ENCODE assay signal across 20 mouse cellular contexts in the genomic region with DNA sequence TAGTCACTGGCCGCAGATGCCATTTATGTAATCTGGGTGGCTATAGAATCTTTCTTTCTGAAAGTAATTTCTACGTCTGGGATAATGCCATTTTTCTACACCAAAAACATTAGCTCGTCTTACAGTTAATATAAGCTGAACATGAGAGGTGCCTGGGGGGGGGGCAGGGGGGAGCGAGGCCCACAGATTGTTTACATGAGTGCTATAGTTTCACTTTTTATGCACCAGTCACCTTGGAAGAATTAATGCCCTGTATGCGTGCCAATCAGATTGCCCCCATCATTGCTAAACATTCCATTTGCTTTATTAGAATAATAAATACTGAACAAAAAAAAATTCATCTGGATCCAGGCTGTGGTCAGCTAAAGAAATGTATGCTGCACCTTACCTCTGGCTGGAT.
"Had no signal": no experiment of that assay in that cellular context is flagged by ENCODE, and none has a peak within 500 bp of the region (broad histone marks: within the 10 kb centered on the region; RNA-seq: fewer than 3 reads in every experiment).

No protein-coding gene starts in this region.

- H3K36me3 ChIP-seq: kidney, embryonic 15.5 days; liver, embryonic 12.5 days; liver, embryonic 15.5 days; midbrain, embryonic 12.5 days; midbrain, embryonic 15.5 days; neural tube, embryonic 12.5 days; neural tube, embryonic 15.5 days; stomach, embryonic 15.5 days had no signal

- H3K9ac ChIP-seq: kidney, embryonic 15.5 days; liver, embryonic 12.5 days; liver, embryonic 15.5 days; midbrain, embryonic 12.5 days; midbrain, embryonic 15.5 days; neural tube, embryonic 12.5 days; neural tube, embryonic 15.5 days; stomach, embryonic 15.5 days had no signal

- H3K4me3 ChIP-seq: kidney, embryonic 15.5 days; liver, embryonic 12.5 days; liver, embryonic 15.5 days; midbrain, embryonic 12.5 days; midbrain, embryonic 15.5 days; neural tube, embryonic 12.5 days; neural tube, embryonic 15.5 days; stomach, embryonic 15.5 days had no signal

- H3K9me3 ChIP-seq: kidney, embryonic 15.5 days; liver, embryonic 12.5 days; liver, embryonic 15.5 days; midbrain, embryonic 12.5 days; midbrain, embryonic 15.5 days; neural tube, embryonic 12.5 days; neural tube, embryonic 15.5 days; stomach, embryonic 15.5 days had no signal

- H3K27ac ChIP-seq: kidney, embryonic 15.5 days; liver, embryonic 12.5 days; liver, embryonic 15.5 days; macrophage; midbrain, embryonic 12.5 days; midbrain, embryonic 15.5 days; neural tube, embryonic 12.5 days; neural tube, embryonic 15.5 days; stomach, embryonic 15.5 days had no signal

- H3K4me1 ChIP-seq: stomach, embryonic 15.5 days had no signal

- H3K4me2 ChIP-seq: kidney, embryonic 15.5 days; liver, embryonic 12.5 days; liver, embryonic 15.5 days; midbrain, embryonic 12.5 days; midbrain, embryonic 15.5 days; neural tube, embryonic 12.5 days; neural tube, embryonic 15.5 days; stomach, embryonic 15.5 days had no signal

- ATAC-seq: liver, embryonic 12.5 days; lung, postnatal 0 days; midbrain, embryonic 15.5 days had no signal

- H3K27me3 ChIP-seq: kidney, embryonic 15.5 days; liver, embryonic 12.5 days; liver, embryonic 15.5 days; midbrain, embryonic 12.5 days; midbrain, embryonic 15.5 days; neural tube, embryonic 12.5 days; neural tube, embryonic 15.5 days; stomach, embryonic 15.5 days had no signal

- DNase-seq: kidney, adult 11 months; kidney, adult 8-10 months; kidney, postnatal 10 days; kidney, postnatal 36 days; liver; lung, adult 2 months; retina, postnatal 1 day; right cerebral cortex, postnatal 25 days; spleen, adult 18-20 months; thymus, postnatal 25 days had no signal
